Mouse (Mus musculus) heart, embryonic 11.5 days (tissue): ENCODE data around the gene Nxf7. TPM values are rescaled to one million over a fixed set of nuclear protein-coding genes. Genes with fewer than 3 reads are reported as not detected.
A peak's percentile ranks its signal among the peaks of the same experiment; 100 is the strongest.
"Not testable (repeated sequence)": the region's sequence is repeated elsewhere in the genome, so short reads cannot be mapped to it uniquely, and the experiment has no call there.

Experiments
- ATAC-seq: fragments of 200-750 bp; cut with Nextera tagmentation; replicated peaks from 2 replicates; pipeline ENCODE4 v1.8.0; 2017; ENCODE audit warnings: moderate library complexity; ENCODE audit not compliant: insufficient number of reproducible peaks, low FRiP score, low TSS enrichment
- H3K27ac ChIP-seq: fragments of 300-500 bp; sonication (generic); 2 replicates; pipeline ENCODE4 v1.5.1; 2014; ENCODE audit warnings: mild to moderate bottlenecking, low read depth, low read length
- H3K27me3 ChIP-seq: fragments of 300-500 bp; sonication (generic); 2 replicates; pipeline ENCODE4 v1.6.1; 2014; ENCODE audit warnings: mild to moderate bottlenecking, low read length, mixed read lengths; ENCODE audit not compliant: control insufficient read depth, insufficient read depth
- H3K36me3 ChIP-seq: fragments of 300-500 bp; sonication (generic); 2 replicates; pipeline ENCODE4 v1.6.1; 2014; ENCODE audit warnings: mild to moderate bottlenecking, low read length, moderate library complexity, mixed read lengths; ENCODE audit not compliant: control insufficient read depth, insufficient read depth
- H3K4me1 ChIP-seq: fragments of 300-500 bp; sonication (generic); 2 replicates; pipeline ENCODE4 v1.6.1; 2014; ENCODE audit warnings: low read length; ENCODE audit not compliant: control insufficient read depth, insufficient read depth
- H3K4me2 ChIP-seq: fragments of 300-500 bp; sonication (generic); 2 replicates; pipeline ENCODE4 v1.6.1; 2014; ENCODE audit warnings: mild to moderate bottlenecking, moderate library complexity
- H3K4me3 ChIP-seq: fragments of 300-500 bp; sonication (generic); 2 replicates; pipeline ENCODE4 v1.5.1; 2014; ENCODE audit warnings: low read depth, low read length
- H3K9ac ChIP-seq: fragments of 300-500 bp; sonication (generic); 2 replicates; pipeline ENCODE4 v1.6.1; 2014; ENCODE audit warnings: mild to moderate bottlenecking, low read depth, low read length, moderate library complexity
- H3K9me3 ChIP-seq: fragments of 300-500 bp; sonication (generic); replicated peaks from 2 replicates; pipeline ENCODE4 v1.6.1; 2016; ENCODE audit warnings: low read length; ENCODE audit not compliant: control insufficient read depth
- WGBS: fragments of 180-500 bp; shearing (Covaris S2); extraction: QIAGEN DNeasy Blood & Tissue Kit; methylation state at CpG from one replicate; pipeline ENCODE4 v1.1.7; 2014; ENCODE audit not compliant: insufficient replicate concordance; 5-methylcytosine and 5-hydroxymethylcytosine counted together
- polyA plus RNA-seq: library from polyadenylated mRNA; unstranded; fragments of >200 nt; fragmentation: Nextera tagmentation; extraction: Ambion mirVana; gene quantifications from 2 replicates; pipeline ENCODE4 v1.2.1, GENCODE M21; 2014

The Nxf7 gene
- polyA plus RNA-seq, 1 experiment from 2014 or later, result 0.44 TPM

DNA sequence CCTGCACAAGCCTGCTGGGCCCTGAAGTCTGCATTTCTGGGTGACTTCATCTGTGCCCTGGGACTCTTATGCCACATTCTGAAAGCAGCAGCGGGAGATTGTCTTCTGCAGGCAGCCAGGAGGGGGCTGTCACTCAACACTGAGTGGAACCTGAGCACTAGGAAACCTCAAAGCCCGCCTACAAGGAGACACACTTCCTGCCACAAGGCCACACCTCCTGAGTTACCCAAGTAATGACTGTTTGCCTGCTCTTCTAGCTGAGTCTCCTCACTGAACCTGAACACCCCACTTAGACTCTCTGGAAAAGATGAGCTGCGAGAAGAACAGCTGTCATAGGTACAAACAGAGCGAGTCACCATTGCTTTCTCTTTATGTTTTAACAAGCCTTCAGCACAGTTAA is 33.6 kb downstream of the Nxf7 start:
- not testable (repeated sequence) for H3K4me1 ChIP-seq, ATAC-seq, H3K36me3 ChIP-seq, H3K9me3 ChIP-seq, H3K4me2 ChIP-seq, H3K4me3 ChIP-seq, H3K27ac ChIP-seq, H3K27me3 ChIP-seq, H3K9ac ChIP-seq
- 57% methylated on average over 4 of the region's 4 CpGs for WGBS

- peak overlapping the region; percentile 50; the same call in 1 of the 2 replicates for H3K27ac ChIP-seq
- no peak for ATAC-seq
Measured at GRCm38 (mm10) chrX:135562841-135563240, 35.7 kb downstream of the Nxf7 start.

GRCm38 (mm10) chrX:135561693-135562092 is 36.9 kb downstream of the Nxf7 start:
- WGBS, result 53% methylated on average over 2 of the region's 2 CpGs
- not testable (repeated sequence) for H3K36me3 ChIP-seq, H3K4me3 ChIP-seq, H3K9ac ChIP-seq, H3K4me2 ChIP-seq, H3K9me3 ChIP-seq, H3K4me1 ChIP-seq, H3K27ac ChIP-seq, H3K27me3 ChIP-seq, ATAC-seq

More at GRCm38 (mm10) chrX:135562841-135563240, 35.7 kb downstream of the Nxf7 start:
- Histone ChIP-seq H3K4me2 (no peak overlapping the region), H3K4me3 (no peak overlapping the region), H3K27me3 (no peaks in the 10 kb centered on the region), H3K36me3 (no peaks in the 10 kb centered on the region), H3K4me1 (no peaks in the 10 kb centered on the region), H3K9ac (no peak overlapping the region), H3K9me3 (no peaks in the 10 kb centered on the region)
- 15% methylated on average over 2 of the region's 2 CpGs for WGBS

DNA sequence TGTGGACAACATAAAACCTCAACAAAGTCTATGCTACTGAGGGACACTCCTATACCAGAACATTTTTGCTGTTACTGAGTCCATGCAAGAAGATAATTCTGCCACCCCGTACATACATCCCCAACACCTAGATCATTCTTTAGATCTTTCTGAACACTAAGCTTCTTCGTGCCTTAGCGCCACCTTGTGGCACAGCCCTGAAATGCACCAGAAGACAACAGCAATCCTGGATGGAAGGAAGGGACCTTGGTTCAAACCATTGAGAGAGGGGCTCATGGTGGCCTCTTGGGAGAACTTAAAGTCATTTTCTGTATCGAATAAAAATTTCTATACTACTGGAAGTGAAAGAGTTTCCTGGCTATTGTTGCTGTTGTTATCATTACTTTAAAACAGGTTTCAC is 37.6 kb downstream of the Nxf7 start:
- H3K9ac ChIP-seq, ATAC-seq, H3K4me1 ChIP-seq, H3K4me3 ChIP-seq, H3K9me3 ChIP-seq, H3K27ac ChIP-seq, H3K4me2 ChIP-seq, H3K27me3 ChIP-seq, H3K36me3 ChIP-seq: not testable (repeated sequence)
- WGBS, result 25% methylated on average over 4 of the region's 4 CpGs

GRCm38 (mm10) chrX:135559665-135560064 is 38.9 kb downstream of the Nxf7 start:
- H3K4me2 ChIP-seq, H3K36me3 ChIP-seq, H3K27ac ChIP-seq, H3K9me3 ChIP-seq, H3K4me3 ChIP-seq, H3K27me3 ChIP-seq, H3K4me1 ChIP-seq, H3K9ac ChIP-seq, ATAC-seq: not testable (repeated sequence)
- 31% methylated on average over 8 of the region's 8 CpGs for WGBS

Other genes starting within 250 kb of the Nxf7 start
- not detected in 2 replicates for gene Gm5128, start 225.5 kb downstream of the Nxf7 start, polyA plus RNA-seq
- gene Gm7903, start 164.9 kb downstream of the Nxf7 start, polyA plus RNA-seq, result not detected in 2 replicates
- gene AV320801, start 104.2 kb downstream of the Nxf7 start, polyA plus RNA-seq, result not detected in 2 replicates
- gene Prame, start 28.9 kb upstream of the Nxf7 start, polyA plus RNA-seq, result not detected in 2 replicates
- gene Tcp11x2, start 95.0 kb upstream of the Nxf7 start, polyA plus RNA-seq, result not detected in 2 replicates
- gene Tmsb15a, start 126.5 kb upstream of the Nxf7 start, polyA plus RNA-seq, result not detected in 2 replicates
- gene Armcx5, start 144.0 kb upstream of the Nxf7 start, polyA plus RNA-seq, result 6.9 and 9.4 TPM in 2 replicates
- 34.7 and 41.5 TPM in 2 replicates for gene Gprasp1, start 144.0 kb upstream of the Nxf7 start, polyA plus RNA-seq
- gene Bhlhb9, start 198.8 kb upstream of the Nxf7 start, polyA plus RNA-seq, result 60.0 and 68.4 TPM in 2 replicates
- gene Gprasp2, start 240.3 kb upstream of the Nxf7 start, polyA plus RNA-seq, result 14.3 and 20.1 TPM in 2 replicates